Mouse (Mus musculus): ENCODE measurements around the gene Banf1. TPM values are rescaled to one million over a fixed set of nuclear protein-coding genes. Genes with fewer than 3 reads are reported as not detected.
"Not testable (repeated sequence)": the region's sequence is repeated elsewhere in the genome, so short reads cannot be mapped to it uniquely, and the experiment has no call there.

Gene Banf1
- polyA plus RNA-seq, 1 experiment from 2014 or later: 402 TPM

- Histone ChIP-seq H3K4me2 (replicated peaks) (no peak overlapping the region), H3K27ac (replicated peaks) (no peak overlapping the region), H3K9ac (replicated peaks) (no peak overlapping the region), H3K4me1 (peaks cover 9% of the 10 kb centered on the region), H3K9me3 (no peaks in the 10 kb centered on the region), H3K4me3 (no peak overlapping the region), H3K36me3 (peaks cover 61% of the 10 kb centered on the region), H3K27me3 (no peaks in the 10 kb centered on the region)
- WGBS: 89% methylated on average over 7 of the region's 7 CpGs
- ATAC-seq (ENCODE audit: low FRiP score, low read depth): no peak
Measured at GRCm38 (mm10) chr19:5372724-5373123, 5.8 kb upstream of the Banf1 start.

DNA sequence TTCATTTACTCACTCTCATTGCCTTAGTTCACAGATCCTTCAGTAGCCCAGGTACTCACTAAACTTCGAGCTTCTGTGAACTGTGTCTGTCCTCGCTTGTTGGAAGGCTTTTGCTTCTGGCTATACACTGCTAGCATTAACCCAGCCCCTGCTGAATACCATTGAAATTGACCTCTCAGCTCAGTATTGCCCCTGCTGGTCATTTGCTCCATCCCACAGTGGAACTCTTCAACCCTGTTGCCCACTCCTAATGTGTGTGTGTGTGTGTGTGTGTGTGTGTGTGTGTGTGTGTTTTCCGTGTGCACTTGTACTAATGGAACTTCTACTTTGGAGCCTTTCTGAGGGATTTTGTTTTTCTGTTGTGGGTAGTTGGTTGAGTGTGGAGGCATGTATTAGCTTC is 4.0 kb upstream of the Banf1 start:
- Histone ChIP-seq H3K4me2 (replicated peaks) (no peak overlapping the region), H3K27me3 (no peaks in the 10 kb centered on the region), H3K27ac (replicated peaks) (no peak overlapping the region), H3K4me1 (peaks cover 12% of the 10 kb centered on the region), H3K9ac (replicated peaks) (no peak overlapping the region), H3K4me3 (no peak overlapping the region), H3K9me3 (no peaks in the 10 kb centered on the region), H3K36me3 (peaks cover 59% of the 10 kb centered on the region)
- no peak for ATAC-seq (ENCODE audit: low FRiP score, low read depth)
- WGBS: 85% methylated on average over 3 of the region's 3 CpGs

- WGBS: 12% methylated on average over 11 of the region's 11 CpGs
- peak overlapping the region; percentile 95 for H3K27ac ChIP-seq (replicated peaks)
- no peak for ATAC-seq (ENCODE audit: low FRiP score, low read depth)
Measured at GRCm38 (mm10) chr19:5367455-5367854, 487 bp upstream of the Banf1 start.

DNA sequence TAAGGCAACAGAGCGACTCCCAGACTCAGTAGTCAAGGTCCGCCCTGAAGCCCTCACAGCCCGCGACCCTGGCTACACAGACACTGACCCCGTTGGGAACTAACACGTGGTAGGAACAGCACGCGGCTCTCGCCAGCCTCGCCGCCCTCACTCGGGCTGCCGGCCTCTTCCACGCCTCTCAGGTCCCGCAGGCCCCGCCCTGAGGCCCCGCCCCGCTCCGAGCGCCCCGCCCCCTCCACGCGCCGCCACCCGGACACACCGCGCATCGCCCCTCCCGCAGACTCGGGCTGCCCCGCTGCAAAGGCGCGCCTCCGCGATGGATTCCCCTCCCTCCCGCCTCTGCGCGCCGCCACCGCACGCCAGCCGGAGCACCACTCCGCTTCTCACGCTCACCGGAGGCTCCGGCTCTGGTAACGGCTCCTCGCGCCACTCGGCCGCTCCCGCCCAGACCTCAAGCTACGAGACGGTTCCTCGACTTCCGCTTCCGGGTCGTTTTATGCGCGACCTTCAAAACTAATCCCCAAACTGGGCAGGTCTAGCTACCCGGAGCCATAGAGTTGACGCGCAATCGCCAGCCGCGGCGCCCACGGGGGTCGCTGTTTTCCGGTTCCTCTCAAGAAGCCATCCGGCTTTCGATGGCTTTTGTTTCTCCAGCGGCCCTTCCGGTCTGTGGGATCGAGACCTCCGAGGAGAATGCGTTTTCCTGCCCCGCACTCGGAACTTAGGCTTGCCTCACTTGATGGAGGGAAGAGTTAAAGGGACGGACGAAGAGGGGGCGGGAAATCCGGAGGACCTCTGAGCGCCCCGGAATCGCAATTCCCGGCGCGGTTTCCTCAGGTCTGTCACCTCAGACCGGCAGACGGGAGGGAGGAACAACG is 554 bp downstream of the Banf1 start, which contains the start of gene Eif1ad:
TSS of gene Eif1ad (plus strand) at position 567 of the 878 bp plus-strand sequence.
- WGBS: under 1% methylated on average over 84 of the region's 92 CpGs
- H3K36me3 ChIP-seq: peaks cover 53% of the 10 kb centered on the region

More at GRCm38 (mm10) chr19:5367455-5367854, 487 bp upstream of the Banf1 start:
- peaks cover 22% of the 10 kb centered on the region for H3K4me1 ChIP-seq
- no peaks in the 10 kb centered on the region for H3K27me3 ChIP-seq
- peaks cover 64% of the 10 kb centered on the region for H3K36me3 ChIP-seq
- H3K9ac ChIP-seq (replicated peaks): peak overlapping the region; percentile 85
- H3K4me2 ChIP-seq (replicated peaks): peak overlapping the region; percentile 94
- H3K4me3 ChIP-seq: peak overlapping the region; percentile 97
- H3K9me3 ChIP-seq: no peaks in the 10 kb centered on the region

GRCm38 (mm10) chr19:5365751-5366150 is 1.2 kb downstream of the Banf1 start:
- peak overlapping the region; percentile 95 for H3K27ac ChIP-seq (replicated peaks)
- H3K9ac ChIP-seq (replicated peaks): peak overlapping the region; percentile 85
- H3K9me3 ChIP-seq: no peaks in the 10 kb centered on the region
- WGBS: 20% methylated on average over 11 of the region's 11 CpGs
- peaks cover 49% of the 10 kb centered on the region for H3K36me3 ChIP-seq
- peak overlapping the region; percentile 97 for H3K4me3 ChIP-seq
- no peak for ATAC-seq (ENCODE audit: low FRiP score, low read depth)
- H3K4me1 ChIP-seq: peaks cover 22% of the 10 kb centered on the region
- peak overlapping the region; percentile 94 for H3K4me2 ChIP-seq (replicated peaks)
- no peaks in the 10 kb centered on the region for H3K27me3 ChIP-seq

More for the DNA sequence above, 554 bp downstream of the Banf1 start, which contains the start of gene Eif1ad:
- Histone ChIP-seq H3K9ac (replicated peaks) (peak within 1 kb of the TSS; percentile 85), H3K27me3 (no peaks in the 10 kb centered on the region), H3K4me2 (replicated peaks) (peak within 1 kb of the TSS; percentile 94), H3K4me1 (peaks cover 22% of the 10 kb centered on the region), H3K27ac (replicated peaks) (peak within 1 kb of the TSS; percentile 95), H3K9me3 (no peaks in the 10 kb centered on the region), H3K4me3 (peak within 1 kb of the TSS; percentile 97)
- ATAC-seq (ENCODE audit: low FRiP score, low read depth): peak; percentile 95

GRCm38 (mm10) chr19:5364124-5364523 is 2.8 kb downstream of the Banf1 start:
- Histone ChIP-seq H3K9me3 (no peaks in the 10 kb centered on the region), H3K4me2 (replicated peaks) (no peak overlapping the region), H3K9ac (replicated peaks) (no peak overlapping the region), H3K27ac (replicated peaks) (no peak overlapping the region), H3K27me3 (no peaks in the 10 kb centered on the region), H3K36me3 (peaks cover 32% of the 10 kb centered on the region), H3K4me1 (peaks cover 22% of the 10 kb centered on the region), H3K4me3 (no peak overlapping the region)
- 89% methylated on average over 2 of the region's 2 CpGs for WGBS
- ATAC-seq (ENCODE audit: low FRiP score, low read depth): no peak

DNA sequence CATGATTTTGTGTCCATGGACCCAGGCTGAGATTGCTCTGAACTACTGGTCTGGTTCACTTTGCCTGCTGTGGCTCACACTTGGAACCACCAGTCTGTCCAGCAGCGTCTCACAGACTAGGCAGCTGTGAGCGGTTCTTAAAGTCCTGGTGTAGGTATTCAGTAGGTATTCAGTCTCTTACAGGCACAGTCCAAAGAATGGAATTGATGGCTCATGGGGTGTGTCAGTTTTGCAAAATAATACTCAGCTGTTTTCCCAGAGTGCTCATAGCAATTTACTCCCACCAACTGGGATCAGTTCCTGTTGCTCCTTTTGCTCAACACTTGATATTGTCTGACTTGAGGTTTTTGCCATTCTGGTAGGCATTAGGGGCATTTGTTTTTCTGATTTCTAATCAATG is 4.8 kb downstream of the Banf1 start:
- no peak overlapping the region for H3K9ac ChIP-seq (replicated peaks)
- no peak overlapping the region for H3K4me3 ChIP-seq
- ATAC-seq (ENCODE audit: low FRiP score, low read depth): no peak
- H3K4me2 ChIP-seq (replicated peaks): no peak overlapping the region
- peaks cover 11% of the 10 kb centered on the region for H3K4me1 ChIP-seq
- peaks cover 23% of the 10 kb centered on the region for H3K36me3 ChIP-seq
- H3K27me3 ChIP-seq: no peaks in the 10 kb centered on the region
- no peak overlapping the region for H3K27ac ChIP-seq (replicated peaks)
- WGBS: 84% methylated on average over 2 of the region's 2 CpGs
- H3K9me3 ChIP-seq: no peaks in the 10 kb centered on the region

- Histone ChIP-seq H3K4me2 (replicated peaks) (no peak overlapping the region), H3K4me3 (no peak overlapping the region), H3K9ac (replicated peaks) (no peak overlapping the region), H3K9me3 (no peaks in the 10 kb centered on the region), H3K4me1 (no peaks in the 10 kb centered on the region), H3K36me3 (no peaks in the 10 kb centered on the region), H3K27me3 (no peaks in the 10 kb centered on the region), H3K27ac (replicated peaks) (no peak overlapping the region)
- no CpG with 5 or more reads among the region's 1 CpGs for WGBS
- no peak for ATAC-seq (ENCODE audit: low FRiP score, low read depth)
Measured at GRCm38 (mm10) chr19:5356080-5356479, 10.9 kb downstream of the Banf1 start.

DNA sequence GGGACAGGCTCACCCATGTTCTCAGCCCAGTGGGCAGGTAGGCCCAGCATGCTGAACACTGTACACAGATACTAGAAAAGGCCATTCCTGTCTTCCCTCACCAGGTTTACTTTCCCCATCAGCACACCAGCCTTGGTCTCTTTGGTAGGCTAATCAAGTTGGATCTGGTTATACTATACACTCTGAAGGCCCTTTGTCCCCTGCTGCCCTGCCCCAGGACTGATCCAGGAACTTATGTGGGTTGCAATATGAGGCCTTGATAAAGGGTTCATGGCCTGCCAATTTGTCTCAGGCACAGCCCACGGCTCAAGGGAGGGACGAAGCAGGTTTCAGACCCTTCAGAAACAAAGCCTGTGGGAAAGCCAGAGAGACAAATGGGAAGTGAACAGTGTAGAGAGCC is 13.4 kb downstream of the Banf1 start:
- Histone ChIP-seq H3K4me3 (no peak overlapping the region), H3K9ac (replicated peaks) (no peak overlapping the region), H3K9me3 (no peaks in the 10 kb centered on the region), H3K4me2 (replicated peaks) (no peak overlapping the region), H3K27ac (replicated peaks) (no peak overlapping the region), H3K27me3 (peaks cover 15% of the 10 kb centered on the region; the same call in 1 of the 2 replicates), H3K4me1 (peaks cover 8% of the 10 kb centered on the region; the same call in 1 of the 2 replicates), H3K36me3 (no peaks in the 10 kb centered on the region)
- WGBS: 92% methylated on average over 2 of the region's 2 CpGs
- ATAC-seq (ENCODE audit: low FRiP score, low read depth): no peak

DNA sequence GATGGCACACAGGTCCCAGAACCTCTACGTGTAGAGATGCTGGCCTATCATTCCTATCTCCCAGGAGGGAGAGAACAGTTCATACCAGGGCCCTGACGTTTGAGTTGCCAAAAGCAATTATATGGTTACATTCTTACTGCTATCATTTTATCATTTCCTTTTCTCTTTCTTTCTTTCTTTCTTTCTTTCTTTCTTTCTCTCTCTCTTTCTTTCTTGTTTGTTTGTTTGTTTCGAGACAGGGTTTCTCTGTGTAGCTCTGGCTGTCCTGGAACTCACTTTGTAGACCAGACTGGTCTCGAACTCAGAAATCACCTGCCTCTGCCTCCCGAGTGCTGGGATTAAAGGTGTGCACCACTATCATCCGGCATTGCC is 17.5 kb downstream of the Banf1 start, which contains the start of gene Cst6:
TSS of gene Cst6 (minus strand) at position 73 of the 372 bp plus-strand sequence.
- Histone ChIP-seq H3K9ac (replicated peaks) (peak within 1 kb of the TSS; percentile 71), H3K4me3 (peak within 1 kb of the TSS; percentile 41), H3K27me3 (peaks cover 15% of the 10 kb centered on the region; the same call in 1 of the 2 replicates), H3K4me2 (replicated peaks) (peak within 1 kb of the TSS; percentile 67)
- not testable (repeated sequence) for H3K36me3 ChIP-seq; H3K9me3 ChIP-seq; ATAC-seq (ENCODE audit: low FRiP score, low read depth); H3K27ac ChIP-seq (replicated peaks); H3K4me1 ChIP-seq
- WGBS: 65% methylated on average over 6 of the region's 6 CpGs

GRCm38 (mm10) chr19:5348526-5349501 is 18.2 kb downstream of the Banf1 start:
- Histone ChIP-seq H3K9me3 (no peaks in the 10 kb centered on the region), H3K4me2 (replicated peaks) (peak overlapping the region; percentile 67), H3K4me1 (peaks cover 9% of the 10 kb centered on the region; the same call in 1 of the 2 replicates), H3K4me3 (peak overlapping the region; percentile 41), H3K36me3 (no peaks in the 10 kb centered on the region), H3K9ac (replicated peaks) (peak overlapping the region; percentile 71), H3K27me3 (peaks cover 15% of the 10 kb centered on the region; the same call in 1 of the 2 replicates), H3K27ac (replicated peaks) (no peak overlapping the region)
- no peak for ATAC-seq (ENCODE audit: low FRiP score, low read depth)
- 6% methylated on average over 34 of the region's 34 CpGs for WGBS

Data from midbrain, embryonic 12.5 days (tissue).